Mouse (Mus musculus): ENCODE measurements around the gene Snip1. TPM values are rescaled to one million over a fixed set of nuclear protein-coding genes. Genes with fewer than 3 reads are reported as not detected.
A peak's percentile ranks its signal among the peaks of the same experiment; 100 is the strongest.

Snip1 gene
- total and polyA plus RNA-seq, 3 experiments: 23.5 to 46.6 (median 25.8) TPM

- Histone ChIP-seq H3K4me2 (ENCODE audit: insufficient read depth, low read depth, poor library complexity, severe bottlenecking) (peak within 1 kb of the TSS; percentile 45), H3K9me3 (replicated peaks; ENCODE audit: low read length) (no peaks in the 10 kb centered on the region), H3K27me3 (replicated peaks) (no peaks in the 10 kb centered on the region), H3K36me3 (replicated peaks in 1 of 2; ENCODE audit: control insufficient read depth in 1 of 2, insufficient read depth in 1 of 2, low read length in 1 of 2) (peaks cover 18 to 27% of the 10 kb centered on the region in 2 experiments), H3K4me3 (replicated peaks in 1 of 3; ENCODE audit: low read depth in 2 of 3, low read length in 2 of 3, poor library complexity in 1 of 3) (peak within 1 kb of the TSS; percentile 92 to 99 (median 95)), H3K9ac (ENCODE audit: insufficient read depth, low read depth) (peak within 1 kb of the TSS; percentile 96; the same call in 1 of the 2 replicates), H3K4me1 (ENCODE audit: control insufficient read depth in 1 of 2, insufficient read depth in 2 of 2) (peaks cover 10 to 29% of the 10 kb centered on the region in 2 experiments), H3K79me2 (replicated peaks; ENCODE audit: control insufficient read depth, extremely low read depth, insufficient read depth, poor library complexity, severe bottlenecking) (peaks cover 33% of the 10 kb centered on the region), H3K27ac (ENCODE audit: insufficient read depth, low read depth) (no peak within 1 kb of the TSS)
- TF ChIP-seq CTCF (conservative IDR thresholded peaks at IDR 0.05 in 1 of 2, IDR thresholded peaks at IDR 0.05 in 1 of 2; ENCODE audit: low read depth in 2 of 2, low read length in 2 of 2): no peak
- TF ChIP-seq ZNF384 (IDR thresholded peaks at IDR 0.05; ENCODE audit: low read depth, low read length): peak; percentile 34; the same call in 1 of the 2 replicates
- dilution Hi-C loops (cut with MboI; ENCODE audit: extremely low pct_ligation_motif_present, extremely low pct_unique_long_range_greater_than_20kb, low sequenced_read_pairs): loop anchor here (25.0 kb wide), 1 partner anchor 103 kb away; no protein-coding TSS in a partner anchor
- in situ Hi-C loops (cut with MboI; ENCODE audit: low pct_ligation_motif_present, low pct_unique_long_range_greater_than_20kb, low sequenced_read_pairs): loop anchor here (10.0 to 25.0 kb wide), 2 partner anchors 303 to 361 kb away; partner anchors contain the start of gene Fhl3
- no peak for DNase-seq (ENCODE audit: extremely low read depth)
Observed at GRCm38 (mm10) chr4:125065517-125066307, 760 bp upstream of the Snip1 start, which contains the start of gene Dnali1. TSS of gene Dnali1 (minus strand) at chr4:125065703.

DNA sequence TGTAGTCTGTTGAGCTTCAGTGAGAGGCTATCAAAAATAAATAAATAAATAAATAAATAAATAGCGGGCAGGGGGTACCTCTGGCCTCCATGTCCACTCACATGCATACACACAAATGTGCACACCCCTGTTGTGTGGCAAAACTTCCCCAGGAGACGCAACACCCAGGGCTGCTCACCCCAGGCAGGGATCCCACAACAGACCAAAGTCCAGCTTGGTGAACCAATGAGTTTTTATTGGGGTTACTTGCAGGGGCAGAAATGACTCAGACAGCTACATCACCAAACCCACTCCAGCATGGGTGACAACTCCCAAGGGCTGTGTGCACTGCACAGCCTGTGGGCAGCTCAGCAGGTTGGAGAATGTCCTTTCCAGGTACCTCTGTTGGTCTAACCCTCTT, 11.2 kb downstream of the Snip1 start:
- Histone ChIP-seq H3K4me1 (ENCODE audit: control insufficient read depth in 1 of 2, insufficient read depth in 2 of 2) (peaks cover 0 to 2% of the 10 kb centered on the region in 2 experiments; a peak in 2 of 4 replicates), H3K27me3 (replicated peaks) (no peaks in the 10 kb centered on the region), H3K79me2 (replicated peaks; ENCODE audit: control insufficient read depth, extremely low read depth, insufficient read depth, poor library complexity, severe bottlenecking) (no peaks in the 10 kb centered on the region; the same call in 1 of the 2 replicates), H3K4me3 (replicated peaks in 1 of 3; ENCODE audit: low read depth in 2 of 3, low read length in 2 of 3, poor library complexity in 1 of 3) (no peak overlapping the region), H3K27ac (ENCODE audit: insufficient read depth, low read depth) (no peak overlapping the region), H3K9me3 (replicated peaks; ENCODE audit: low read length) (peaks cover 4% of the 10 kb centered on the region), H3K9ac (ENCODE audit: insufficient read depth, low read depth) (no peak overlapping the region), H3K36me3 (replicated peaks in 1 of 2; ENCODE audit: control insufficient read depth in 1 of 2, insufficient read depth in 1 of 2, low read length in 1 of 2) (peaks cover 38 to 71% of the 10 kb centered on the region in 2 experiments), H3K4me2 (ENCODE audit: insufficient read depth, low read depth, poor library complexity, severe bottlenecking) (no peak overlapping the region)
- dilution Hi-C loops (cut with MboI; ENCODE audit: extremely low pct_ligation_motif_present, extremely low pct_unique_long_range_greater_than_20kb, low sequenced_read_pairs): no loop called here
- TF ChIP-seq NELFE (IDR thresholded peaks at IDR 0.05; ENCODE audit: low read depth, low read length) (no peak), PAX5 (IDR thresholded peaks at IDR 0.05; ENCODE audit: low read length) (no peak), TCF12 (IDR thresholded peaks at IDR 0.05; ENCODE audit: low read depth, low read length) (no peak), JUN (IDR thresholded peaks at IDR 0.05; ENCODE audit: insufficient read depth, low read depth, low read length) (no peak), RCOR1 (conservative IDR thresholded peaks at IDR 0.05; ENCODE audit: low read depth, low read length) (no peak), RAD21 (IDR thresholded peaks at IDR 0.05; ENCODE audit: low read depth, low read length) (no peak), GABPA (IDR thresholded peaks at IDR 0.05; ENCODE audit: insufficient replicate concordance, low read depth, low read length) (no peak), IRF4 (IDR thresholded peaks at IDR 0.05; ENCODE audit: low read depth, low read length) (no peak), EP300 (IDR thresholded peaks at IDR 0.05; ENCODE audit: low read length) (no peak), MAZ (IDR thresholded peaks at IDR 0.05; ENCODE audit: low read depth, low read length) (no peak), ETS1 (conservative IDR thresholded peaks at IDR 0.05; ENCODE audit: low read depth, low read length) (no peak), MEF2A (IDR thresholded peaks at IDR 0.05; ENCODE audit: borderline replicate concordance, low read depth, low read length) (no peak), JUND (conservative IDR thresholded peaks at IDR 0.05; ENCODE audit: low read depth, low read length) (no peak)
- DNase-seq (ENCODE audit: extremely low read depth): no peak
- in situ Hi-C loops (cut with MboI; ENCODE audit: low pct_ligation_motif_present, low pct_unique_long_range_greater_than_20kb, low sequenced_read_pairs): no loop called here

All from CH12.LX (cell line).